Mouse (Mus musculus): ENCODE data around the gene Slc35c1.

DNA sequence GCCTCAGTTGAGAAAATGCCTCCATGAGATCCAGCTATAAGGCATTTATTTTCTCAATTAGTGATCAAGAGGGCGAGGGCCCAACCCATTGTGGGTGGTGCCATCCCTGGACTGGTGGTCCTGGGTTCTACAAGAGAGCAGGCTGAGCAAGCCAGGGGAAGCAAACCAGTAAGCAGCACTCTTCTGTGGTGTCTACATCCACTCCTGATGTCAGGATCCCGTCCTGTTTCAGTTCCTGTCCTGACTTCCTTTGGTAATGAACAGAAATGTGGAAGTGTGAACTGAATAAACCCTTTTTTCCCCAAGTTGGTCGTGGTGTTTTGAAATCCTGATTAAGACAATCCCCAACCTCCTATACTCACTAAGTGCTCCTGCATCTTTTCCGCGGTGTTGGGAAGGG lies 23.2 kb upstream of the Slc35c1 start:
- no peak for TF ChIP-seq CTCF (conservative IDR thresholded peaks at IDR 0.05; ENCODE audit: low read length)
- no peak for TF ChIP-seq NANOG (IDR thresholded peaks at IDR 0.05; ENCODE audit: borderline replicate concordance, low read length)
- TF ChIP-seq POU5F1 (IDR thresholded peaks at IDR 0.05; ENCODE audit: borderline replicate concordance, low read length), result no peak

Data from E14TG2a.4 (cell line).